Mouse (Mus musculus) forebrain, embryonic 16.5 days (tissue): Measurements from ENCODE around the gene Plekha7. TPM values are rescaled to one million over a fixed set of nuclear protein-coding genes. Genes with fewer than 3 reads are reported as not detected.
A peak's percentile ranks its signal among the peaks of the same experiment; 100 is the strongest.

Experiments
- ATAC-seq: fragments of 200-750 bp; cut with Nextera tagmentation; 2 replicates; pipeline ENCODE4 v1.8.0; 2017; ENCODE audit warnings: mild to moderate bottlenecking, moderate library complexity
- H3K27ac ChIP-seq: fragments of 300-500 bp; sonication (generic); 2 replicates; pipeline ENCODE4 v1.5.1; 2014; ENCODE audit warnings: low read length, control low read depth
- H3K27me3 ChIP-seq: fragments of 300-500 bp; sonication (generic); replicated peaks from 2 replicates; pipeline ENCODE4 v1.6.1; 2014; ENCODE audit warnings: low read length; ENCODE audit not compliant: control insufficient read depth, insufficient read depth
- H3K36me3 ChIP-seq: fragments of 300-500 bp; sonication (generic); 2 replicates; pipeline ENCODE4 v1.6.1; 2014; ENCODE audit not compliant: control insufficient read depth, insufficient read depth
- H3K4me1 ChIP-seq: fragments of 300-500 bp; sonication (generic); replicated peaks from 2 replicates; pipeline ENCODE4 v1.6.1; 2014; ENCODE audit warnings: low read length; ENCODE audit not compliant: control insufficient read depth, insufficient read depth
- H3K4me2 ChIP-seq: fragments of 300-500 bp; sonication (generic); 2 replicates; pipeline ENCODE4 v1.6.1; 2014; ENCODE audit warnings: mild to moderate bottlenecking, low read length, control low read depth
- H3K4me3 ChIP-seq: fragments of 300-500 bp; sonication (generic); replicated peaks from 2 replicates; pipeline ENCODE4 v1.5.1; 2014; ENCODE audit warnings: mild to moderate bottlenecking, low read length, control low read depth
- H3K9ac ChIP-seq: fragments of 300-500 bp; sonication (generic); replicated peaks from 2 replicates; pipeline ENCODE4 v1.6.1; 2014; ENCODE audit warnings: low read depth, low read length, control low read depth
- H3K9me3 ChIP-seq: fragments of 300-500 bp; sonication (generic); 2 replicates; pipeline ENCODE4 v1.6.1; 2016; ENCODE audit warnings: low read length; ENCODE audit not compliant: control insufficient read depth
- WGBS: fragments of 180-500 bp; shearing (Covaris S2); extraction: QIAGEN DNeasy Blood & Tissue Kit; methylation state at CpG from one replicate; pipeline ENCODE4 v1.1.7; 2014; 5-methylcytosine and 5-hydroxymethylcytosine counted together
- polyA plus RNA-seq: library from polyadenylated mRNA; unstranded; fragments of >200 nt; fragmentation: Nextera tagmentation; extraction: Ambion mirVana; gene quantifications from 2 replicates; pipeline ENCODE4 v1.2.1, GENCODE M21; 2015

Plekha7 gene
- polyA plus RNA-seq, 1 experiment from 2014 or later: 8.8 TPM

- H3K4me3 ChIP-seq: no peak overlapping the region
- ATAC-seq: no peak
- WGBS: 75% methylated on average over 4 of the region's 4 CpGs
- no peaks in the 10 kb centered on the region for H3K36me3 ChIP-seq
- H3K27me3 ChIP-seq: no peaks in the 10 kb centered on the region
- H3K4me1 ChIP-seq: no peaks in the 10 kb centered on the region
- H3K9ac ChIP-seq: no peak overlapping the region
- no peaks in the 10 kb centered on the region for H3K9me3 ChIP-seq
- H3K4me2 ChIP-seq: no peak overlapping the region
- no peak overlapping the region for H3K27ac ChIP-seq
These were observed 158.6 kb downstream of the Plekha7 start for GRCm38 (mm10) chr7:116149568-116149967.

GRCm38 (mm10) chr7:116147114-116147513 is 161.1 kb downstream of the Plekha7 start:
- no peaks in the 10 kb centered on the region for H3K9me3 ChIP-seq
- H3K4me1 ChIP-seq: no peaks in the 10 kb centered on the region

GRCm38 (mm10) chr7:116145030-116145429 is 163.1 kb downstream of the Plekha7 start:
- WGBS: 97% methylated on average over 6 of the region's 6 CpGs
- Histone ChIP-seq H3K27ac (no peak overlapping the region), H3K27me3 (no peaks in the 10 kb centered on the region), H3K4me3 (no peak overlapping the region), H3K9ac (no peak overlapping the region), H3K36me3 (no peaks in the 10 kb centered on the region), H3K9me3 (no peaks in the 10 kb centered on the region), H3K4me1 (no peaks in the 10 kb centered on the region), H3K4me2 (no peak overlapping the region)
- ATAC-seq: no peak

More at GRCm38 (mm10) chr7:116147114-116147513, 161.1 kb downstream of the Plekha7 start:
- no peaks in the 10 kb centered on the region for H3K36me3 ChIP-seq
- H3K4me3 ChIP-seq: no peak overlapping the region
- ATAC-seq: no peak
- H3K4me2 ChIP-seq: no peak overlapping the region
- H3K9ac ChIP-seq: no peak overlapping the region
- H3K27ac ChIP-seq: no peak overlapping the region
- H3K27me3 ChIP-seq: no peaks in the 10 kb centered on the region
- WGBS: 95% methylated on average over 2 of the region's 2 CpGs

GRCm38 (mm10) chr7:116137671-116138070 is 170.5 kb downstream of the Plekha7 start:
- Histone ChIP-seq H3K4me2 (no peak overlapping the region), H3K4me1 (no peaks in the 10 kb centered on the region), H3K9me3 (no peaks in the 10 kb centered on the region), H3K36me3 (no peaks in the 10 kb centered on the region), H3K9ac (no peak overlapping the region), H3K27me3 (no peaks in the 10 kb centered on the region), H3K27ac (no peak overlapping the region), H3K4me3 (no peak overlapping the region)
- 54% methylated on average over 3 of the region's 3 CpGs for WGBS
- no peak for ATAC-seq

DNA sequence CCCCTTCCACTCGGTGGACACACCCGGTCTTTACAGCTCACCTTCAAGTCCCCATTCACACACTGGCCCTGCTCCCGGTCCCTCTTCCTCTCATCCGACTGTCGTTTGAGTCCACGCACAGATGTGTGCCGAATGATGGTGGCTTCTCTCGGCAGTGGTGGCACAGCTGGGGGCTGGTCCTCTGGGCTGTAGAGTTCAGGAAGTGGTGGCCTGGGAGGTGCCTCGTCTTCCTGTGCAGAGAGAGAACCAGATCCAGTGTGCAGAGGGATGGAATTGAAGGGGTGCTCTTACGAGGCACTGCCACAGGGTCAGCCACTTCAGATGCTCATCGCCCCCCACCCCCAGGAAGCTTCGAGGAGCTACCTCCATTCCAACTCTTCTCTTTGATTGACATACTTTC is 171.0 kb downstream of the Plekha7 start:
- no peak overlapping the region for H3K4me2 ChIP-seq
- no peak overlapping the region for H3K27ac ChIP-seq
- no peaks in the 10 kb centered on the region for H3K9me3 ChIP-seq
- no peak for ATAC-seq
- H3K4me3 ChIP-seq: no peak overlapping the region
- H3K27me3 ChIP-seq: no peaks in the 10 kb centered on the region
- H3K4me1 ChIP-seq: no peaks in the 10 kb centered on the region
- H3K36me3 ChIP-seq: no peaks in the 10 kb centered on the region
- no peak overlapping the region for H3K9ac ChIP-seq
- WGBS: 93% methylated on average over 12 of the region's 12 CpGs

GRCm38 (mm10) chr7:116134413-116135292 is 173.5 kb downstream of the Plekha7 start:
- WGBS: 75% methylated on average over 31 of the region's 31 CpGs
- H3K27me3 ChIP-seq: no peaks in the 10 kb centered on the region
- no peaks in the 10 kb centered on the region for H3K9me3 ChIP-seq

GRCm38 (mm10) chr7:116132078-116132477 is 176.1 kb downstream of the Plekha7 start:
- Histone ChIP-seq H3K36me3 (no peaks in the 10 kb centered on the region), H3K27me3 (no peaks in the 10 kb centered on the region), H3K4me1 (peaks cover 8% of the 10 kb centered on the region), H3K9me3 (no peaks in the 10 kb centered on the region), H3K9ac (no peak overlapping the region), H3K27ac (no peak overlapping the region), H3K4me2 (no peak overlapping the region), H3K4me3 (no peak overlapping the region)
- peak; percentile 52 for ATAC-seq
- WGBS: 3% methylated on average over 5 of the region's 5 CpGs

More at GRCm38 (mm10) chr7:116134413-116135292, 173.5 kb downstream of the Plekha7 start:
- Histone ChIP-seq H3K4me3 (no peak overlapping the region), H3K27ac (no peak overlapping the region), H3K9ac (no peak overlapping the region), H3K4me2 (no peak overlapping the region), H3K36me3 (no peaks in the 10 kb centered on the region), H3K4me1 (peaks cover 8% of the 10 kb centered on the region)
- ATAC-seq: no peak

GRCm38 (mm10) chr7:116131390-116131789 is 176.8 kb downstream of the Plekha7 start:
- peaks cover 8% of the 10 kb centered on the region for H3K4me1 ChIP-seq
- H3K27ac ChIP-seq: peak overlapping the region; percentile 65
- 12% methylated on average over 4 of the region's 4 CpGs for WGBS
- H3K9me3 ChIP-seq: no peaks in the 10 kb centered on the region
- no peaks in the 10 kb centered on the region for H3K36me3 ChIP-seq
- H3K4me3 ChIP-seq: no peak overlapping the region
- no peaks in the 10 kb centered on the region for H3K27me3 ChIP-seq
- ATAC-seq: peak; percentile 74
- no peak overlapping the region for H3K4me2 ChIP-seq
- H3K9ac ChIP-seq: no peak overlapping the region

DNA sequence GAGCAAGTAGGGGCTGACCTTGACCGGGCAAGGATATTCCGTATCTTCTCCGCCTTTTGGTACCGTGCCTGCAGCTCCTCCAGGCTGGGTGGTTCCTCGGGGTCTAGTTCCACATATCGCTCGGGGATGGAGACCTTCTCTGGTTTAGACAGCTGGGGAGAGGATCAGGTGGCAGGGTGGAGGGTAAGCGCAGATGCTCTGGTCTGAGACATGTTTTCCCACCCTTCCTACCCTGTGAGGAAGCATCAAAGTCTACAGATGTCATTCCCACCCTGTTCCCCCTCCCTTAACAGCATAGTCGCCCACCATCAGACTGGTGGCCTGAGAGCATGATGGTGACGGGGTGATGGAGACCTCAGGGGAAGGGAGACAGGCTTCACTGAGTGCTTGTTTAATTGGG is 178.8 kb downstream of the Plekha7 start:
- H3K4me3 ChIP-seq: no peak overlapping the region
- no peaks in the 10 kb centered on the region for H3K36me3 ChIP-seq
- no peaks in the 10 kb centered on the region for H3K27me3 ChIP-seq
- H3K27ac ChIP-seq: no peak overlapping the region
- H3K4me1 ChIP-seq: peaks cover 8% of the 10 kb centered on the region
- no peak overlapping the region for H3K9ac ChIP-seq
- 92% methylated on average over 10 of the region's 10 CpGs for WGBS
- no peaks in the 10 kb centered on the region for H3K9me3 ChIP-seq
- no peak for ATAC-seq
- H3K4me2 ChIP-seq: no peak overlapping the region
